27 mouse cellular contexts compared by ENCODE assay signal in genomic region chr5:3872348-3872747, GRCm38 (mm10). TPM values are rescaled to one million over a fixed set of nuclear protein-coding genes. Genes with fewer than 3 reads are reported as not detected.
DNase-seq lines count a peak whose midpoint lies in the region; ATAC-seq and TF ChIP-seq lines count a peak whose summit lies in the region.
"Had no signal": no experiment of that assay in that cellular context is flagged by ENCODE, and none has a peak within 500 bp of the region (broad histone marks: within the 10 kb centered on the region; RNA-seq: fewer than 3 reads in every experiment).

No protein-coding gene starts in this region.

- no peak for ATAC-seq in hindbrain, postnatal 0 days
- ATAC-seq: CD4-positive, CD25-positive, alpha-beta regulatory T cell, adult 4 months; forebrain, embryonic 13.5 days; forebrain, embryonic 16.5 days; hindbrain, embryonic 16.5 days; inflammation-experienced regulatory T-cells, adult 6 months; intestine, embryonic 16.5 days had no signal

- no peak overlapping the region for H3K4me3 ChIP-seq in hindbrain, embryonic 10.5 days
- no peak overlapping the region for H3K4me3 ChIP-seq in hindbrain, postnatal 0 days (ENCODE audit: low read length)
- H3K4me3 ChIP-seq in ES-E14 (ENCODE audit: insufficient read depth in 1 of 2, low read depth in 1 of 2, low read length in 2 of 2, poor library complexity in 1 of 2, severe bottlenecking in 1 of 2), result no peak overlapping the region
- H3K4me3 ChIP-seq: forebrain, embryonic 10.5 days; forebrain, embryonic 13.5 days; heart, adult 2 months; heart, embryonic 10.5 days; heart, embryonic 13.5 days; hindbrain, embryonic 13.5 days had no signal

- DNase-seq in hindbrain, embryonic 10.5 days (ENCODE audit: low spot score), result peak; percentile 3
- no peak for DNase-seq in hindbrain, postnatal 0 days (ENCODE audit: low spot score)
- DNase-seq in ES-E14 (ENCODE audit: low read depth, low spot score), result peak; percentile 83
- peak; percentile 96 for DNase-seq in ZHBTc4 (ENCODE audit: low read depth, low spot score)
- no peak for DNase-seq in kidney, adult 18-20 months
- DNase-seq in heart, postnatal 25 days (ENCODE audit: low spot score), result no peak
- DNase-seq: adrenal gland, adult 8-10 months; cerebellum, adult 11-12 months; cerebellum, adult 9-10 months; cerebellum, postnatal 14 days; gastrocnemius, postnatal 10 days; gastrocnemius, postnatal 36 days; heart, adult 2 months; heart, postnatal 14 days; kidney, adult 2 months had no signal

- H3K9ac ChIP-seq in hindbrain, postnatal 0 days (replicated peaks; ENCODE audit: low read length), result no peak overlapping the region
- H3K9ac ChIP-seq in ES-E14 (ENCODE audit: insufficient read depth, low read depth, low read length, poor library complexity, severe bottlenecking), result no peak overlapping the region
- H3K9ac ChIP-seq: forebrain, embryonic 13.5 days; heart, embryonic 13.5 days; hindbrain, embryonic 13.5 days had no signal

- intact Hi-C loops in heart, postnatal 25 days (cut with DNase I), result no loop called here

- TF ChIP-seq CTCF in hindbrain, postnatal 0 days (IDR thresholded peaks at IDR 0.05; ENCODE audit: low read depth), result no peak

- 35% methylated on average over 1 of the region's 1 CpGs for WGBS in hindbrain, embryonic 10.5 days
- WGBS in hindbrain, postnatal 0 days, result 40% methylated on average over 1 of the region's 1 CpGs

- H3K9me3 ChIP-seq in hindbrain, embryonic 10.5 days, result no peaks in the 10 kb centered on the region
- no peaks in the 10 kb centered on the region for H3K9me3 ChIP-seq in hindbrain, postnatal 0 days (ENCODE audit: low read length)
- H3K9me3 ChIP-seq in ES-E14 (ENCODE audit: control insufficient read depth, insufficient read depth, low read depth, low read length), result no peaks in the 10 kb centered on the region
- H3K9me3 ChIP-seq: forebrain, embryonic 10.5 days; forebrain, embryonic 13.5 days; heart, embryonic 13.5 days; hindbrain, embryonic 13.5 days had no signal

- no peak overlapping the region for H3K4me2 ChIP-seq in hindbrain, postnatal 0 days (ENCODE audit: low read depth, low read length)
- H3K4me2 ChIP-seq: forebrain, embryonic 13.5 days; heart, embryonic 13.5 days; hindbrain, embryonic 13.5 days had no signal

- no peak overlapping the region for H3K27ac ChIP-seq in hindbrain, embryonic 10.5 days
- no peak overlapping the region for H3K27ac ChIP-seq in hindbrain, postnatal 0 days
- H3K27ac ChIP-seq in ES-E14 (ENCODE audit: insufficient read depth, low read depth, low read length, poor library complexity, severe bottlenecking), result peak overlapping the region; percentile 62; the same call in 1 of the 2 replicates
- H3K27ac ChIP-seq: forebrain, embryonic 10.5 days; forebrain, embryonic 13.5 days; heart, adult 2 months; heart, embryonic 10.5 days; heart, embryonic 13.5 days; hindbrain, embryonic 13.5 days had no signal

- peaks cover 3% of the 10 kb centered on the region; the same call in 1 of the 2 replicates for H3K4me1 ChIP-seq in hindbrain, embryonic 10.5 days (replicated peaks)
- no peaks in the 10 kb centered on the region for H3K4me1 ChIP-seq in hindbrain, postnatal 0 days (ENCODE audit: insufficient read depth, low read length)
- peaks cover 4 to 6% of the 10 kb centered on the region in 2 experiments; a peak in 3 of 4 replicates for H3K4me1 ChIP-seq in ES-E14 (ENCODE audit: control insufficient read depth in 2 of 2, insufficient read depth in 2 of 2, low read length in 2 of 2, poor library complexity in 1 of 2)
- H3K4me1 ChIP-seq: forebrain, embryonic 13.5 days; heart, embryonic 10.5 days; hindbrain, embryonic 13.5 days had no signal

- H3K36me3 ChIP-seq in hindbrain, embryonic 10.5 days, result no peaks in the 10 kb centered on the region
- no peaks in the 10 kb centered on the region for H3K36me3 ChIP-seq in hindbrain, postnatal 0 days (ENCODE audit: insufficient read depth, low read length)
- H3K36me3 ChIP-seq in ES-E14 (ENCODE audit: control insufficient read depth, insufficient read depth, low read length, poor library complexity, severe bottlenecking), result no peaks in the 10 kb centered on the region
- H3K36me3 ChIP-seq: forebrain, embryonic 10.5 days; heart, embryonic 10.5 days; heart, embryonic 13.5 days; hindbrain, embryonic 13.5 days had no signal

- in situ Hi-C loops in ES-E14 (cut with MboI; ENCODE audit: low sequenced_read_pairs in 2 of 2, unreplicated experiment in 2 of 2), result no loop called here

- no peaks in the 10 kb centered on the region for H3K27me3 ChIP-seq in hindbrain, embryonic 10.5 days (ENCODE audit: insufficient read depth, poor library complexity, severe bottlenecking)
- H3K27me3 ChIP-seq in hindbrain, postnatal 0 days (ENCODE audit: insufficient read depth, low read length), result no peaks in the 10 kb centered on the region
- H3K27me3 ChIP-seq: forebrain, embryonic 13.5 days; heart, embryonic 13.5 days; hindbrain, embryonic 13.5 days had no signal

TF ChIP-seq in ES-E14, 5 proteins besides CTCF, POLR2A, EP300 and RAD21:
- TF ChIP-seq CHD2 (IDR thresholded peaks at IDR 0.05; ENCODE audit: low read depth, low read length), result peak; percentile 60; the same call in 1 of the 2 replicates
- TF ChIP-seq ZC3H11A (IDR thresholded peaks at IDR 0.05; ENCODE audit: borderline replicate concordance, low read depth, low read length), result no peak
- TF ChIP-seq HCFC1 (IDR thresholded peaks at IDR 0.05; ENCODE audit: borderline replicate concordance, insufficient read depth, low read length), result no peak
- no peak for TF ChIP-seq MAFK (IDR thresholded peaks at IDR 0.05; ENCODE audit: insufficient read depth, low read depth, low read length)
- TF ChIP-seq ZNF384 (IDR thresholded peaks at IDR 0.05; ENCODE audit: low read depth, low read length), result no peak
TF ChIP-seq in ES-E14: peak in this region for 1.

RNA-seq across cellular contexts. Expression of gene Mterf1a, which starts 21.4 kb away (rescaled TPM):
- polyA plus RNA-seq in hindbrain, embryonic 10.5 days (2016; fragmentation: Nextera tagmentation; extraction: Ambion mirVana), result 7.9 and 8.6 TPM in 2 replicates
- total RNA-seq in hindbrain, postnatal 0 days (2014; rRNA removed), result 1.6 and 2.0 TPM in 2 replicates
- 3.4 and 3.9 TPM in 2 replicates for polyA plus RNA-seq in hindbrain, postnatal 0 days (2015; fragmentation: Nextera tagmentation; extraction: Ambion mirVana)
- 6.6 and 8.4 TPM in 2 replicates for total RNA-seq in ES-E14 (2012; rRNA removed)
- total RNA-seq in heart, postnatal 25 days (2021), result 1 to 10 TPM; 3.3 to 3.8 TPM

RNA-seq across cellular contexts. Expression of gene Lrrd1, which starts 27.4 kb away (rescaled TPM):
- polyA plus RNA-seq in hindbrain, embryonic 10.5 days (2016; fragmentation: Nextera tagmentation; extraction: Ambion mirVana), result 0.08 TPM in 1 of 2 replicates, not detected in the other
- not detected in 2 replicates for total RNA-seq in hindbrain, postnatal 0 days (2014; rRNA removed)
- 0.09 TPM in 1 of 2 replicates, not detected in the other for polyA plus RNA-seq in hindbrain, postnatal 0 days (2015; fragmentation: Nextera tagmentation; extraction: Ambion mirVana)
- 0.05 and 0.09 TPM in 2 replicates for total RNA-seq in ES-E14 (2012; rRNA removed)
- total RNA-seq in heart, postnatal 25 days (2021), result not detected
- total RNA-seq: gastrocnemius, adult 18-20 months; gastrocnemius, postnatal 10 days; hematopoietic stem cell, adult 5-6 weeks had no signal
- polyA plus RNA-seq: intestine, embryonic 16.5 days had no signal

RNA-seq across cellular contexts. Expression of gene Akap9, which starts 55.5 kb away (rescaled TPM):
- polyA plus RNA-seq in hindbrain, embryonic 10.5 days (2016; fragmentation: Nextera tagmentation; extraction: Ambion mirVana), result 122 and 125 TPM in 2 replicates
- 41.6 and 45.9 TPM in 2 replicates for total RNA-seq in hindbrain, postnatal 0 days (2014; rRNA removed)
- 225 and 227 TPM in 2 replicates for polyA plus RNA-seq in hindbrain, postnatal 0 days (2015; fragmentation: Nextera tagmentation; extraction: Ambion mirVana)
- 33.3 and 60.4 TPM in 2 replicates for total RNA-seq in ES-E14 (2012; rRNA removed)
- 10 to 100 TPM; 41.4 to 43.0 TPM for total RNA-seq in heart, postnatal 25 days (2021)

Comparison
In these comparisons a context has a peak if more than half of its experiments do, and no peak if none do; other contexts are left out.
1. DNase-seq: peak in hindbrain, embryonic 10.5 days (single experiment), ES-E14 (single experiment) and ZHBTc4 (single experiment); none in hindbrain, postnatal 0 days (single experiment), kidney, adult 18-20 months (single experiment) and heart, postnatal 25 days (single experiment).